8 mouse cellular contexts compared by ENCODE assay signal in the genomic region with DNA sequence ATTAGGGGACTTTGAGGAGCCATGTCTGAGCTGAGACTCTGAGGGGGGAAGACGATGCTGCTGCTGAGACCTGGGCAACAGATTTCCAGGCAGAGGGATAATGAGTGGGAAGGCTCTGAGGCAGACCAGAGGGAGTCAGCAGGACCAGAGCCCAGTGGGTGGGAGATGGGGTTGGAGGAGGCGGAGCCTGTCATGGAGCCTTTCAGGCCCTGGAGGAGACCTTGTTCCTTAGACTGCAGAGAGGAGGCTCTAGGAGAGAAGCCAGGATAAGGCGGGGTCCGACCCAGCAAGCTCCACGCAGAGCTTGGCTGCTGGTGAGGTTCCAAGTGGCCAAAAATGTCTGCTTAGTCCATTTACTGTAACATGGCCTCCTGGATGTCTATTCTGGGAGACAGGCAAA. TPM values are rescaled to one million over a fixed set of nuclear protein-coding genes. Genes with fewer than 3 reads are reported as not detected.
DNase-seq lines count a peak whose midpoint lies in the region; ATAC-seq and TF ChIP-seq lines count a peak whose summit lies in the region.

No protein-coding gene starts in this region.

- peaks cover 9% of the 10 kb centered on the region; the same call in 1 of the 2 replicates for H3K4me1 ChIP-seq in lung, embryonic 14.5 days (ENCODE audit: insufficient read depth)

- H3K27me3 ChIP-seq in lung, embryonic 14.5 days (ENCODE audit: insufficient read depth, low read length), result no peaks in the 10 kb centered on the region

- no peaks in the 10 kb centered on the region for H3K36me3 ChIP-seq in lung, embryonic 14.5 days (ENCODE audit: insufficient read depth)

- 24% methylated on average over 5 of the region's 5 CpGs for WGBS in lung, embryonic 14.5 days

- H3K27ac ChIP-seq in lung, embryonic 14.5 days (ENCODE audit: low read depth), result no peak overlapping the region

- no peak overlapping the region for H3K4me3 ChIP-seq in lung, embryonic 14.5 days (ENCODE audit: low read depth, low read length)

- no peak for TF ChIP-seq CTCF in lung, embryonic 14.5 days (IDR thresholded peaks at IDR 0.05; ENCODE audit: low read depth)

- peak; percentile 61 for DNase-seq in lung, embryonic 14.5 days
- no peak for DNase-seq in lung, postnatal 14 days
- DNase-seq in brain, adult 2 months (ENCODE audit: low read depth, low spot score), result peak; percentile 71
- DNase-seq in gastrocnemius, postnatal 36 days, result peak; percentile 50 to 64
- peak; percentile 77 for DNase-seq in lung, postnatal 10 days
- DNase-seq in natural killer cell, adult 2 months (ENCODE audit: low spot score in 2 of 2), result no peak
- DNase-seq in thymus, postnatal 0 days (ENCODE audit: low spot score), result no peak

- intact Hi-C loops in gastrocnemius, postnatal 36 days (cut with DNase I), result no loop called here

- H3K4me2 ChIP-seq in lung, embryonic 14.5 days, result no peak overlapping the region

- peak; percentile 80 for ATAC-seq in lung, embryonic 14.5 days (ENCODE audit: insufficient read depth)
- no peak for ATAC-seq in erythroid progenitor cell, adult 5-6 weeks (replicated peaks; ENCODE audit: low FRiP score, poor library complexity, severe bottlenecking)

- H3K9ac ChIP-seq in lung, embryonic 14.5 days, result no peak overlapping the region

- no peaks in the 10 kb centered on the region for H3K9me3 ChIP-seq in lung, embryonic 14.5 days (ENCODE audit: low read depth, low read length)

RNA-seq across cellular contexts. Expression of a gene that starts 12.6 kb away (rescaled TPM):
- polyA plus RNA-seq in lung, embryonic 14.5 days (2014; fragmentation: Nextera tagmentation; extraction: Ambion mirVana), result 43.1 and 47.1 TPM in 2 replicates
- total RNA-seq in gastrocnemius, postnatal 36 days (2021), result 10 to 100 TPM; 10.4 to 12.7 TPM
- 13.8 and 20.2 TPM in 2 replicates for total RNA-seq in erythroid progenitor cell, adult 5-6 weeks (2015; ENCODE audit: low replicate concordance)
- 21.8 and 38.9 TPM in 2 replicates for total RNA-seq in erythroid progenitor cell, adult 5-6 weeks (2017; ENCODE audit: low replicate concordance)
- polyA plus RNA-seq in thymus, postnatal 0 days (2015; fragmentation: Nextera tagmentation; extraction: Ambion mirVana), result 54.9 and 55.9 TPM in 2 replicates

RNA-seq across cellular contexts. Expression of a gene that starts 13.1 kb away (rescaled TPM):
- not detected in 2 replicates for polyA plus RNA-seq in lung, embryonic 14.5 days (2014; fragmentation: Nextera tagmentation; extraction: Ambion mirVana)
- total RNA-seq in gastrocnemius, postnatal 36 days (2021), result under 1 TPM in 1 of 2 experiments, not detected in 1; 0.26 TPM
- total RNA-seq in erythroid progenitor cell, adult 5-6 weeks (2015; ENCODE audit: low replicate concordance), result not detected in 2 replicates
- total RNA-seq in erythroid progenitor cell, adult 5-6 weeks (2017; ENCODE audit: low replicate concordance), result not detected in 2 replicates
- not detected in 2 replicates for polyA plus RNA-seq in thymus, postnatal 0 days (2015; fragmentation: Nextera tagmentation; extraction: Ambion mirVana)

RNA-seq across cellular contexts. Expression of a gene that starts 42.5 kb away (rescaled TPM):
- 1.7 and 2.0 TPM in 2 replicates for polyA plus RNA-seq in lung, embryonic 14.5 days (2014; fragmentation: Nextera tagmentation; extraction: Ambion mirVana)
- under 1 TPM; 0.66 to 0.72 TPM for total RNA-seq in gastrocnemius, postnatal 36 days (2021)
- not detected in 2 replicates for total RNA-seq in erythroid progenitor cell, adult 5-6 weeks (2015; ENCODE audit: low replicate concordance)
- total RNA-seq in erythroid progenitor cell, adult 5-6 weeks (2017; ENCODE audit: low replicate concordance), result 0.53 TPM in 1 of 2 replicates, not detected in the other
- polyA plus RNA-seq in thymus, postnatal 0 days (2015; fragmentation: Nextera tagmentation; extraction: Ambion mirVana), result 2.0 and 2.3 TPM in 2 replicates

RNA-seq across cellular contexts. Expression of a gene that starts 44.4 kb away (rescaled TPM):
- 19.8 and 23.2 TPM in 2 replicates for polyA plus RNA-seq in lung, embryonic 14.5 days (2014; fragmentation: Nextera tagmentation; extraction: Ambion mirVana)
- total RNA-seq in gastrocnemius, postnatal 36 days (2021), result 1 to 10 TPM; 2.7 to 4.7 TPM
- total RNA-seq in erythroid progenitor cell, adult 5-6 weeks (2015; ENCODE audit: low replicate concordance), result 229 and 314 TPM in 2 replicates
- total RNA-seq in erythroid progenitor cell, adult 5-6 weeks (2017; ENCODE audit: low replicate concordance), result 185 and 259 TPM in 2 replicates
- polyA plus RNA-seq in thymus, postnatal 0 days (2015; fragmentation: Nextera tagmentation; extraction: Ambion mirVana), result 149 and 159 TPM in 2 replicates

Comparison
In these comparisons a context has a peak if more than half of its experiments do, and no peak if none do; other contexts are left out.
1. DNase-seq: peak in lung, embryonic 14.5 days (single experiment), brain, adult 2 months (single experiment), gastrocnemius, postnatal 36 days (2 of 2) and lung, postnatal 10 days (single experiment); none in lung, postnatal 14 days (single experiment), natural killer cell, adult 2 months (0 of 2) and thymus, postnatal 0 days (single experiment).